Mouse (Mus musculus) midbrain, embryonic 15.5 days (tissue): ENCODE data around the gene Rbm17. TPM values are rescaled to one million over a fixed set of nuclear protein-coding genes. Genes with fewer than 3 reads are reported as not detected.
A peak's percentile ranks its signal among the peaks of the same experiment; 100 is the strongest.

Experiments used
- ATAC-seq: fragments of 200-750 bp; cut with Nextera tagmentation; replicated peaks from 2 replicates; pipeline ENCODE4 v1.8.0; 2017; ENCODE audit warnings: moderate TSS enrichment
- H3K27ac ChIP-seq: fragments of 300-500 bp; sonication (generic); 2 replicates; pipeline ENCODE4 v1.5.1; 2015; ENCODE audit warnings: mild to moderate bottlenecking, inconsistent platforms
- H3K27me3 ChIP-seq: fragments of 300-500 bp; sonication (generic); replicated peaks from 2 replicates; pipeline ENCODE4 v1.6.1; 2015; ENCODE audit warnings: inconsistent platforms
- H3K36me3 ChIP-seq: fragments of 300-500 bp; sonication (generic); replicated peaks from 2 replicates; pipeline ENCODE4 v1.6.1; 2015; ENCODE audit warnings: inconsistent platforms
- H3K4me1 ChIP-seq: fragments of 300-500 bp; sonication (generic); 2 replicates; pipeline ENCODE4 v1.6.1; 2015; ENCODE audit warnings: inconsistent platforms
- H3K4me2 ChIP-seq: fragments of 300-500 bp; sonication (generic); 2 replicates; pipeline ENCODE4 v1.6.1; 2015; ENCODE audit warnings: inconsistent platforms, mild to moderate bottlenecking, moderate library complexity
- H3K4me3 ChIP-seq: fragments of 300-500 bp; sonication (generic); 2 replicates; pipeline ENCODE4 v1.5.1; 2015; ENCODE audit warnings: mild to moderate bottlenecking, inconsistent platforms
- H3K9ac ChIP-seq: fragments of 300-500 bp; sonication (generic); 2 replicates; pipeline ENCODE4 v1.6.1; 2015; ENCODE audit warnings: mild to moderate bottlenecking, inconsistent platforms
- H3K9me3 ChIP-seq: fragments of 300-500 bp; sonication (generic); 2 replicates; pipeline ENCODE4 v1.6.1; 2016; ENCODE audit warnings: inconsistent platforms
- WGBS: fragments of 180-500 bp; shearing (Covaris S2); methylation state at CpG from one replicate; pipeline ENCODE4 v1.1.7; 2015; ENCODE audit warnings: mixed read lengths; 5-methylcytosine and 5-hydroxymethylcytosine counted together
- polyA plus RNA-seq: library from polyadenylated mRNA; unstranded; fragments of >200 nt; fragmentation: Nextera tagmentation; extraction: Ambion mirVana; gene quantifications from 2 replicates; pipeline ENCODE4 v1.2.1, GENCODE M21; 2015

Rbm17 gene
- polyA plus RNA-seq, 1 experiment from 2014 or later: 122 TPM

DNA sequence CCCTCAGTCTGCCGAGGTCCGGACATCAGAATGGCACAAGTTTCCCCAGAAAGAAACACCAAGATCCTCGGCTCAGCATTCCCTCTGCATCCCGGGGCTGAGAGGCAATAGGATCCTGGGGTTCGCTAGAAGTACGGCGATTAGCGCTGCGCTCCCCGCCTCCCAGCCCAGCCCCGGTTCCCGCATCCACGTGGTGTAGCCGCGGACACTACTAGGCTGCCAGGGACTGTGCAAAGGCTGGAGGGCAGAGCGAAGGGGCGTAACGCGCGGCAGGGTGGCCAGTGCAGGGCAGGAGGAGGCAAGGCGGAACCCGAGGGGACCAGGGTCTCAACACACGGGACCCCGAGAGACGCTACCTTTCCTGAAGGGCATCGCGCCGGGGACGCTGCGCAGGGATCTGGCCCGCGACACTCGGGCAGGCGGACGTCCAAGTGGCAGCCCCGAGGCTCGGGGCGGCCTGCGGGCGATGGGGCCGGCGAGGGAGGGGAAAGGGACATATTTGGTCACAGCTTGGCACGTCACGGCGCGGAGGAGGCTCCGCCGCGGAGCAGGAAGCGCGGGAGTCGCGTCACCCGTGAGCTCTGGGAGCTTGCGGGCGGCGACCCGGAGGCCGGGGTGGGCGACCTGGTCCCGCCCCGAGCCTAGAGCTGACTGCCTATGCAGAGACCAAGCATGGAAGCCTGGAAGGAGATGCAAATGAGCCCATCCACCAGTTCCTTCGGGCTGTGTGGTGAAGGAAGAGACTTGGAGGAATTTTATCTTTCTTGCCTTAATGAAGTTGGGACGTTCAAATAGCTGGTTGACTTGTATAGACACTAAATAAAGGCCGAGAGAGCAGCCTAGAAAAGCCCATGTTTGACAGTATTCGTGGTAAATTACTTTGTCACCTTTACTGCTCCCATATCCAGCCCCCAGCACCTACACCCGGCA is 50.2 kb downstream of the Rbm17 start, which contains the start of gene Pfkfb3:
Gene Pfkfb3, minus strand, starts transcription at position 607 of the 930 bp plus-strand sequence.
- ATAC-seq: peak; percentile 92

DNA sequence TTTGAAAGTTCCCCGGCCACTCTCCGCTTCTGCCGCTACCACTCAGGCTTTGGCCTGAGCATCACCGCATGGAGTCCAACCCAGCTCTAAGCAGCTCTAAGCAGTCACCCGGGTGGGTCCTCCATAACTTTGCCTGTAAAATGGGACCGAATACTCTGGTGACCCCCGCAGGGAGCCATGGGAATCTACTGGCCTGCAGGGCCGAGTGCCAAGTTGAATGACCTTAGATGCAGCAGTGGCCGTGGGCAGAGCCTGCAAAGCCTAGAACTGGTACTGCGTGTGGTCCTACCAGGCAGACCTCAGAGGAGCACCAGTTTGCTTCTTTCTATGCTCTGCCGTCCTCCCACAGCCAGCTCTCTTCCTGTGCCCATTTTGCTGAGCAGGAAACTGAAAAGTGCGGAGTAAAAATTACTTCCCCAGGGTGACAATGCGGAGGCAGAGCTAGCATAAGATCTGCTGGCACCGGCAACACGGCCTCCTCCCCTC is 50.9 kb downstream of the Rbm17 start:
- 2% methylated on average over 15 of the region's 15 CpGs for WGBS

More for the DNA sequence above, 50.2 kb downstream of the Rbm17 start, which contains the start of gene Pfkfb3:
- Histone ChIP-seq H3K36me3 (no peaks in the 10 kb centered on the region), H3K27ac (no peak within 1 kb of the TSS), H3K9me3 (no peaks in the 10 kb centered on the region), H3K9ac (peak within 1 kb of the TSS; percentile 59), H3K27me3 (peaks cover 9% of the 10 kb centered on the region), H3K4me2 (peak within 1 kb of the TSS; percentile 100), H3K4me3 (peak within 1 kb of the TSS; percentile 71), H3K4me1 (peaks cover 16% of the 10 kb centered on the region)
- WGBS: 2% methylated on average over 67 of the region's 67 CpGs

DNA sequence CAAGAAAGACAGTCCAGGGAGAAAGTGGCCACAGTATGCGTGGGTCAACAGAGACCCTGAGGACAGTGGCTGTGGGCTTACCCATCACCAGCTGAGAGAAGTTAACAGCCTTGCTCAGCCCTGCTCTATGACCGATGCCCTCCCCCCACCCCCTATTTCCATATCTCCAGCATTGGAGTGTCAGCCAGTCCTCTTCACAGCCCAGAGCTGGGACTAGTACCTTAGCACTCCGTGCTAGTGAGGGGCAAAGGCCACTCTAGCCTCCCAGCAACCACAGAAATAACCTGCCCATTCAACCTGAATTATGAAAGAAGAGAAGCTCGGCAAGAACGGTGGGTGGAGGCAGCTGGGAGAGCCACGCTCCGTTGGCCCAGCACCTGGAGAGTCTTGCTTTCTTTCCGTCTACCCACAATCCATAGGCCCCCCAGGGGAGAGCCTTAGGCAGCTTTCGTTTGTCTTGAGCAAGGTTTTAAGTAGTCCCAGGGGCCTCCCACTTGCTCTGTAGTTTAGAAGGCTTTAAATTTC is 51.6 kb downstream of the Rbm17 start:
- no peaks in the 10 kb centered on the region for H3K9me3 ChIP-seq
- no peak overlapping the region for H3K27ac ChIP-seq
- H3K9ac ChIP-seq: no peak overlapping the region
- ATAC-seq: peak; percentile 28
- 10% methylated on average over 9 of the region's 9 CpGs for WGBS
- H3K27me3 ChIP-seq: peaks cover 9% of the 10 kb centered on the region
- H3K4me2 ChIP-seq: peak overlapping the region; percentile 100; the same call in 1 of the 2 replicates
- no peaks in the 10 kb centered on the region for H3K36me3 ChIP-seq
- peaks cover 16% of the 10 kb centered on the region for H3K4me1 ChIP-seq
- H3K4me3 ChIP-seq: peak overlapping the region; percentile 71; the same call in 1 of the 2 replicates

More for the DNA sequence above, 50.9 kb downstream of the Rbm17 start:
- Histone ChIP-seq H3K9ac (peak overlapping the region; percentile 59), H3K4me3 (peak overlapping the region; percentile 71), H3K9me3 (no peaks in the 10 kb centered on the region), H3K4me1 (peaks cover 16% of the 10 kb centered on the region), H3K36me3 (no peaks in the 10 kb centered on the region), H3K27ac (no peak overlapping the region), H3K27me3 (peaks cover 9% of the 10 kb centered on the region), H3K4me2 (peak overlapping the region; percentile 100)
- ATAC-seq: peak; percentile 62

DNA sequence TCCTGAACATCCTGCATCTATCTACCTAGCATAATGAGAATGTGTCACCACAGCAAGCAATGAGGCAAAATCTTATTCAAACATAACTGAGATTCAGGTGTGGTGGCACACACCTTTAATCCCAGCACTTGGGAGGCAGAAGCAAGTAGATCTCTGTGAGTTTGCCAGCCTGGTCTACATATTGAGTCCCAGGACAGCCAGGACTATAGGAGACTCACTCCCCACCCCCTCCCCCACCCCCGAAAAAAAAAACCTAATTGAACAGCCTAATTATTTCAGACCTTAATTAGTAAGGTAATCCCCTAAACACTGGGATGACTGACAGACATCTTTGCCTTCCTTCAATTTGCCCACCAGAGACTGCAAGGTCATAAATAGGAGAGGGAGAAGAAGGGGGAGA is 52.2 kb downstream of the Rbm17 start:
- Histone ChIP-seq H3K27ac (no peak overlapping the region), H3K9me3 (no peaks in the 10 kb centered on the region), H3K4me2 (no peak overlapping the region), H3K9ac (no peak overlapping the region), H3K4me3 (no peak overlapping the region), H3K4me1 (peaks cover 16% of the 10 kb centered on the region), H3K36me3 (no peaks in the 10 kb centered on the region), H3K27me3 (peaks cover 9% of the 10 kb centered on the region)
- 26% methylated on average over 1 of the region's 1 CpGs for WGBS
- no peak for ATAC-seq

DNA sequence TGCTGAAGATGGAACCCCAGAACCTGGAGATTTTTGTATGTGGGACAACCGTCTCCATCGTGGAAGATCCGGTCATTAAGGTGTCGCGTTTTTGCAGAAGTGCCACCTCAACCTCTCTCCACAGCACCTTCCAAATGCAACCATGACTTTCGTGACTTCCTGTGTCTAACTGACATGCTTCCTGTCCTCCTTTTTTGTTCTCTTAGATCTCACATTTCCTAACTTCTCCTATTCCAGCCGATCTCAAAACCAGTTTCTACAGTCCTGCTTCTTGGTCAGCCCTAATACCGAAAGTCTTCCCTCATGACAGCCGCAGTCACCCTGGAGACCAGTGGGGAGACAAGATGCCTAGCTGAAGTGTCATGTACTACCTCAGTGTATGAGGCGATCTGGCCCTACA is 55.4 kb downstream of the Rbm17 start:
- peaks cover 9% of the 10 kb centered on the region; the same call in 1 of the 2 replicates for H3K27me3 ChIP-seq
- H3K27ac ChIP-seq: no peak overlapping the region
- H3K4me1 ChIP-seq: peaks cover 14% of the 10 kb centered on the region
- no peaks in the 10 kb centered on the region for H3K36me3 ChIP-seq
- WGBS: 91% methylated on average over 10 of the region's 10 CpGs
- no peak overlapping the region for H3K9ac ChIP-seq
- no peak overlapping the region for H3K4me3 ChIP-seq
- H3K9me3 ChIP-seq: no peaks in the 10 kb centered on the region
- no peak overlapping the region for H3K4me2 ChIP-seq
- no peak for ATAC-seq

DNA sequence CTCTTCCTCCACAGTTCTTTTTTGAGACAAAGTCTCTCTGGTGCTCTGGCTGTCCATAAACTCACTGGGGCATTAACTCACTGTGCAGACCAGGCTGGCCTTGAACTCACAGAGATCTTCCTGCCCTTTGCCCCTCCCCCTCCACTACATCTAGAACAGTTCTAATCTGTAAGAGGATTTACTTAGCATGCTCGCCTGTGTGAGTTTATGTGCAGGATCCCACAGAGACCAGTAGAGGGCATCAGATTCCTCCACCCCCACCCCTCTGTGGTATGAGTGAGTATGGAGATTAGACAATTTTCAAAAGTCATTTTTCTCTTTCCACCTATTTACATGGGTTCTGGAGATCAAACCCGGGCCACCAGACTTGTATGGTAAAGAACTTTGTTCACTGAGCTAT is 56.3 kb downstream of the Rbm17 start:
- WGBS: 69% methylated on average over 2 of the region's 2 CpGs
- Histone ChIP-seq H3K9me3 (no peaks in the 10 kb centered on the region), H3K36me3 (no peaks in the 10 kb centered on the region), H3K27me3 (peaks cover 4% of the 10 kb centered on the region; the same call in 1 of the 2 replicates), H3K4me2 (no peak overlapping the region), H3K27ac (no peak overlapping the region), H3K4me1 (peaks cover 5% of the 10 kb centered on the region), H3K4me3 (no peak overlapping the region), H3K9ac (no peak overlapping the region)
- no peak for ATAC-seq

DNA sequence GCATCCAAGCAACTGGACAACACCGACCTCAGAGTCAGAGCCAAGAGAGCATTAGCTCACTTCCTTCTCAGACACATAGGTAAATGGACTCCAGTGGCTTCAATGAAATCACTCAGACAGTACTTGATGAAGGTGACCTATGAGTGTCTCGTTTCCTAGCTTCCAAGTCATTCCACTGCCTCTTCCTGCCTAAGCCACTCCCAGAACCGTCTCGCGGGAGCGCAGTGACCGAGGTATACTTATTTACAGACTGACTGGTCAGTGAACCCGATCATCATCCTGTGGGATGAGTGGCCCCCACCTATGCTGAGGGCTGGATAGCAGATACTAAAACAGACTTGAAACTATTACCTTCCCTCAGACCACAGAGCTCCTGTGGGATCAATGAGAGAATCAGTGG is 57.9 kb downstream of the Rbm17 start:
- H3K9me3 ChIP-seq: no peaks in the 10 kb centered on the region
- 88% methylated on average over 8 of the region's 8 CpGs for WGBS
- H3K9ac ChIP-seq: no peak overlapping the region

DNA sequence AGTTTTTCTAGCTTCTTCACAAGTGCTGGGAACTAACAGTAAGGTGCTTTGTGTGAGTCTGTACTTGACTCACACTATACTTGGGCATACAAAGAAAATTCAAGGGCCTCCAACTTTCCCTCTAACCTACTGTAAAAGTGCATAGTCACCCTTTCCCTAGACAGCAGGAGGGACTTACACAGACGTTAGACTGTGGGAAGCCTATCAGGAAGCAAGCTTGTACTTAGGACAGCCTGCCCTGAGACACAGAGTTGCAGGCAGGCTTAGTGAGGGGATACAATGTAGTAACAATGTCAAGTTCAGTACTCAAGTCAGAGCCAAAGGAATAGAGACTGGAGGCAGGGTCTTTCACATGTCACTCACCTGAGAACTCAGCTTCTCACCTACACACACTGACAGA is 58.6 kb downstream of the Rbm17 start:
- no peak overlapping the region for H3K4me2 ChIP-seq
- no peaks in the 10 kb centered on the region for H3K9me3 ChIP-seq
- no peaks in the 10 kb centered on the region for H3K36me3 ChIP-seq
- no peak overlapping the region for H3K9ac ChIP-seq
- no peak overlapping the region for H3K4me3 ChIP-seq
- H3K4me1 ChIP-seq: no peaks in the 10 kb centered on the region
- H3K27ac ChIP-seq: no peak overlapping the region
- H3K27me3 ChIP-seq: no peaks in the 10 kb centered on the region
- 41% methylated on average over 1 of the region's 1 CpGs for WGBS
- ATAC-seq: no peak

More for the DNA sequence above, 57.9 kb downstream of the Rbm17 start:
- Histone ChIP-seq H3K36me3 (no peaks in the 10 kb centered on the region), H3K27me3 (no peaks in the 10 kb centered on the region), H3K27ac (no peak overlapping the region), H3K4me2 (no peak overlapping the region), H3K4me1 (no peaks in the 10 kb centered on the region), H3K4me3 (no peak overlapping the region)
- no peak for ATAC-seq

DNA sequence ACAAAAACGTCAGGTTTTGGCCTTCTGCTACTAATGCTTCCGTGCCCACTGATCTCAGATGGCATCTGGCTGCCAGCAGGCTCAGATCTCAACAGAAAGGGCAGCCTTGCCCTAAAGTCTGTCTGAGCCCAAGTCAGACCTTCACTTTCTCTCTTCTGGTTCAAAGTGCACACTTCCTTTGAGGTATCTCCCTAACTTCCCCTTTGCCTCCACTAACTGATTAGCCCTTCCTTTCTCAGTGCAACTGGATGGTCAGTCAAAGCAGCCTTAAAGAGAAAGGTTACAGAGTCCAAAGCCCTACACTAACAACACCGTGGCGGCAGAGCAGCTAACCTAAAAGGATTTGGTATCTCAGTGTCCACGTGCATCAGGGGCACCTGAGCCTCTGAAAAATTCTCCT is 59.6 kb downstream of the Rbm17 start:
- Histone ChIP-seq H3K27ac (no peak overlapping the region), H3K4me2 (no peak overlapping the region), H3K9ac (no peak overlapping the region), H3K4me1 (no peaks in the 10 kb centered on the region), H3K9me3 (no peaks in the 10 kb centered on the region), H3K4me3 (no peak overlapping the region), H3K27me3 (no peaks in the 10 kb centered on the region), H3K36me3 (no peaks in the 10 kb centered on the region)
- 81% methylated on average over 5 of the region's 5 CpGs for WGBS
- ATAC-seq: no peak

DNA sequence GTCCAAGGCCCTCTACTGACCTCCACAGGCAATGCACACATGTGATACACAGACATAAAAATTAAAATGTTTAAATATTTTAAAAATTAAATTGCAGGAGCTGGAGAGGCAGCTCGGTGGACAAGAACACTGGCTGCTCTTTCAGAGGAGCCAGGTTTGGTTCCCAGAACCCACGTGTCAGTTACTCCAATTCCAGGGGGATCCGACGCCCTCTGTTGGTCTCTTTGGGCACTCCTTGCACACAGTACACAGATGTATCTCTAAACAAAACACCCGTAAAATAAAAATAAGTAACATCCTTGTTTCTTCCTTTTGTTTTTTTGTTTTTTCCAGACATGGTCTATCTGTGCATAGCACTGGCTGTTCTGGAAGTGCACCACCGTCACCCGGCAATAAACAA is 60.8 kb downstream of the Rbm17 start:
- no peak for ATAC-seq
- Histone ChIP-seq H3K4me2 (no peak overlapping the region), H3K36me3 (no peaks in the 10 kb centered on the region), H3K9ac (no peak overlapping the region), H3K4me3 (no peak overlapping the region), H3K27me3 (no peaks in the 10 kb centered on the region), H3K27ac (no peak overlapping the region), H3K4me1 (no peaks in the 10 kb centered on the region), H3K9me3 (no peaks in the 10 kb centered on the region)
- 82% methylated on average over 7 of the region's 7 CpGs for WGBS

DNA sequence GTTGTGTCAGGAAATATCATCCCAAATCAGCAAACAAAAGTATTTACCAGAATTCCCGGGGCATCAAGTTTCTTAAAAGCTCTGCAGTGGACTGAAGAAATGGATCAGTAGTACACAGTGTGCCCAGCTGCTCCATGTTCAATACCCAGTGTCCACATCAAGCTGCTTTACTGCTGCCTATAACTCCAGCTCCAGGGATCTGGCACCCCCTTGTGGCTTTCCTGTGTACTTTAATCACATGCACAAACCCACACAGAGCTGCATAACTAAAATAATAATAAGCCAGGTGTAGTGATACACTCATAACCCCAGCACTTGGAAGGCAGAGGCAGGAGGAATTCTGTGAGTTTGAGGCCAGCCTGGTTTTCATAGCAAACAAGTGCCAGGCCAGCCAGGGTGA is 61.3 kb downstream of the Rbm17 start:
- H3K9ac ChIP-seq: no peak overlapping the region
- ATAC-seq: peak; percentile 70; the same call in 1 of the 2 replicates
- no peaks in the 10 kb centered on the region for H3K36me3 ChIP-seq
- no peaks in the 10 kb centered on the region for H3K9me3 ChIP-seq
- H3K27ac ChIP-seq: no peak overlapping the region
- WGBS: 87% methylated on average over 1 of the region's 1 CpGs
- no peak overlapping the region for H3K4me3 ChIP-seq
- H3K27me3 ChIP-seq: no peaks in the 10 kb centered on the region
- no peak overlapping the region for H3K4me2 ChIP-seq
- no peaks in the 10 kb centered on the region for H3K4me1 ChIP-seq

DNA sequence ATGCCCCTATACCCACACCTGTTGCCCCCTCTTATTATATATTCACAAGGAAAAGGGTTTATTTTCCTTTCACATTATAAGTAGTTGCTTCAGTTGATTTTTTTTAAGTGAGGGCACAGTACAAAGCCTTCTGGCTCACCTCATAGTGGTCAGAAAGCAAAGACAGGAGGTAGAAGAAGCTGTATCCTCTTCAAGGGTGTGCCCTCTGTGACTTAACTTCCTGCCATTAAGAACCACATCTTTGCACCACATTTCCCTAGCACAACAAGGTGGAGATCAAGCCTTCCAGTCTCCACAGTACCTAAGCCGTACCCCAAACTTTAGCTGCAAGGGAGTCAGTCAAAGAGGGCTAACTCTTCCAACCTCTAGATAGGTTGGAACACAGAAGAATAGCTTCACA is 61.8 kb downstream of the Rbm17 start:
- Histone ChIP-seq H3K9ac (no peak overlapping the region), H3K4me2 (no peak overlapping the region), H3K4me3 (no peak overlapping the region), H3K36me3 (no peaks in the 10 kb centered on the region), H3K9me3 (no peaks in the 10 kb centered on the region), H3K27me3 (no peaks in the 10 kb centered on the region), H3K4me1 (no peaks in the 10 kb centered on the region), H3K27ac (no peak overlapping the region)
- 97% methylated on average over 1 of the region's 1 CpGs for WGBS
- no peak for ATAC-seq
